In genomic region chr9:72672361-72672760, GRCm38 (mm10) we compare ENCODE assay signal across 9 mouse cellular contexts. TPM values are rescaled to one million over a fixed set of nuclear protein-coding genes. Genes with fewer than 3 reads are reported as not detected.
A peak's percentile ranks its signal among the peaks of the same experiment; 100 is the strongest.
DNase-seq lines count a peak whose midpoint lies in the region; ATAC-seq and TF ChIP-seq lines count a peak whose summit lies in the region.
"Had no signal": no experiment of that assay in that cellular context is flagged by ENCODE, and none has a peak within 500 bp of the region (broad histone marks: within the 10 kb centered on the region; RNA-seq: fewer than 3 reads in every experiment).

No protein-coding gene starts in this region.

- H3K9ac ChIP-seq in stomach, embryonic 14.5 days (replicated peaks; ENCODE audit: low read depth, low read length) = no peak overlapping the region

- H3K4me1 ChIP-seq in heart, embryonic 10.5 days = 0 out of 2 replicates have a peak, but pooled peaks cover 6% of the 10 kb centered on the region
- H3K4me1 ChIP-seq in stomach, embryonic 14.5 days (ENCODE audit: control insufficient read depth, insufficient read depth, low read length) = 0 out of 2 replicates have a peak, but pooled peaks cover under 1% of the 10 kb centered on the region

- no peak overlapping the region for H3K4me3 ChIP-seq in heart, embryonic 10.5 days
- no peak overlapping the region for H3K4me3 ChIP-seq in myocyte
- H3K4me3 ChIP-seq in stomach, embryonic 14.5 days (ENCODE audit: low read depth, low read length) = no peak overlapping the region

- intact Hi-C loops in left cerebral cortex, postnatal 10 days (cut with DNase I) = no loop called here

- 35% methylated on average over 2 of the region's 2 CpGs for WGBS in heart, embryonic 10.5 days
- 25% methylated on average over 2 of the region's 2 CpGs for WGBS in stomach, embryonic 14.5 days

- peak; percentile 75 to 92 for DNase-seq in heart, adult 18-20 months
- DNase-seq in heart, embryonic 10.5 days (ENCODE audit: low spot score) = no peak
- peak; percentile 39 for DNase-seq in WW6 (ENCODE audit: low read depth, low spot score)
- peak; percentile 68 to 90 for DNase-seq in cerebellum, postnatal 4 days (ENCODE audit: low spot score in 2 of 2)
- DNase-seq in left cerebral cortex, postnatal 10 days (ENCODE audit: extremely low spot score in 1 of 2, low spot score in 2 of 2) = peak; percentile 80 to 83

- ATAC-seq in granulocyte monocyte progenitor cell, adult 5-6 weeks (replicated peaks; ENCODE audit: poor library complexity, severe bottlenecking) = peak; percentile 84
- 0 out of 2 replicates have a peak, but pooled peaks have one; percentile 16 for ATAC-seq in stomach, embryonic 14.5 days (ENCODE audit: insufficient number of reproducible peaks, insufficient read depth, low FRiP score, low read depth)

- H3K4me2 ChIP-seq in myocyte (ENCODE audit: low read depth) = no peak overlapping the region
- H3K4me2 ChIP-seq in stomach, embryonic 14.5 days (replicated peaks; ENCODE audit: low read depth, low read length) = no peak overlapping the region

- no peaks in the 10 kb centered on the region for H3K9me3 ChIP-seq in heart, embryonic 10.5 days
- H3K9me3 ChIP-seq in stomach, embryonic 14.5 days (ENCODE audit: control insufficient read depth, low read depth, low read length) = no peaks in the 10 kb centered on the region

- no peak overlapping the region for H3K27ac ChIP-seq in heart, embryonic 10.5 days
- H3K27ac ChIP-seq in stomach, embryonic 14.5 days (ENCODE audit: low read length) = no peak overlapping the region
- H3K27ac ChIP-seq: macrophage had no signal

- H3K79me2 ChIP-seq in myocyte (ENCODE audit: control insufficient read depth, insufficient read depth) = peaks cover 53% of the 10 kb centered on the region

- no peaks in the 10 kb centered on the region for H3K27me3 ChIP-seq in heart, embryonic 10.5 days (ENCODE audit: insufficient read depth, poor library complexity, severe bottlenecking)
- no peaks in the 10 kb centered on the region for H3K27me3 ChIP-seq in myocyte (ENCODE audit: control insufficient read depth, insufficient read depth, insufficient read length)
- no peaks in the 10 kb centered on the region for H3K27me3 ChIP-seq in stomach, embryonic 14.5 days (ENCODE audit: control insufficient read depth, insufficient read depth, low read length)

- no peak for TF ChIP-seq POLR2A in myocyte (IDR thresholded peaks at IDR 0.05; ENCODE audit: insufficient read length, low read depth)

- H3ac ChIP-seq in myocyte (ENCODE audit: control insufficient read depth, insufficient read length) = no peak overlapping the region

- peaks cover 92% of the 10 kb centered on the region for H3K36me3 ChIP-seq in heart, embryonic 10.5 days
- peaks cover 68% of the 10 kb centered on the region for H3K36me3 ChIP-seq in myocyte (ENCODE audit: control insufficient read depth, insufficient read depth)
- H3K36me3 ChIP-seq in stomach, embryonic 14.5 days (ENCODE audit: control insufficient read depth, insufficient read depth, low read length) = peaks cover 77% of the 10 kb centered on the region

TF ChIP-seq in myocyte, 11 proteins besides CTCF, POLR2A, EP300 and RAD21:
- TF ChIP-seq MAX (IDR thresholded peaks at IDR 0.05; ENCODE audit: low read depth) (no peak), TCF3 (IDR thresholded peaks at IDR 0.05; ENCODE audit: insufficient read length, low read depth) (no peak), POLR2AphosphoS2 (IDR thresholded peaks at IDR 0.05; ENCODE audit: insufficient read length, low read depth) (peak; percentile 18), USF1 (IDR thresholded peaks at IDR 0.05; ENCODE audit: low read depth) (no peak)

RNA-seq across cellular contexts. Expression of gene Nedd4, which starts 10.2 kb away (rescaled TPM):
- 100 to 1,000 TPM; 343 to 345 TPM for total RNA-seq in heart, adult 18-20 months (2021)
- 515 and 584 TPM in 2 replicates for polyA plus RNA-seq in heart, embryonic 10.5 days (2016; fragmentation: Nextera tagmentation; extraction: Ambion mirVana)
- 118 and 129 TPM in 2 replicates for total RNA-seq in granulocyte monocyte progenitor cell, adult 5-6 weeks (2014; fragmentation: Nextera tagmentation)
- total RNA-seq in granulocyte monocyte progenitor cell, adult 5-6 weeks (2017) = 154 and 167 TPM in 2 replicates
- total RNA-seq in left cerebral cortex, postnatal 10 days (2021) = 100 to 1,000 TPM; 338 to 346 TPM
- polyA plus RNA-seq in myocyte (2012; fragmentation: generic; extraction: Trizol) = 195 TPM
- 755 and 764 TPM in 2 replicates for polyA plus RNA-seq in stomach, embryonic 14.5 days (2014; fragmentation: Nextera tagmentation; extraction: Ambion mirVana)
